Mouse (Mus musculus) urinary bladder, postnatal 14 days (tissue): ENCODE data around the gene Slc5a2.

Source experiments
- DNase-seq: peaks from one replicate; pipeline ENCODE4 v3.0.0; 2021; ENCODE audit warnings: low spot score

The Slc5a2 gene

GRCm38 (mm10) chr7:128251946-128252345 is 13.5 kb upstream of the Slc5a2 start:
- no peak for DNase-seq

- DNase-seq: no peak
These were observed 12.8 kb upstream of the Slc5a2 start for GRCm38 (mm10) chr7:128252609-128253008.

GRCm38 (mm10) chr7:128254978-128255377 is 10.5 kb upstream of the Slc5a2 start:
- no peak for DNase-seq

GRCm38 (mm10) chr7:128255757-128256156 is 9.7 kb upstream of the Slc5a2 start:
- DNase-seq: no peak

- DNase-seq: no peak
These were observed 8.6 kb upstream of the Slc5a2 start for GRCm38 (mm10) chr7:128256783-128257334.

- no peak for DNase-seq
These were observed 599 bp downstream of the Slc5a2 start for GRCm38 (mm10) chr7:128266056-128266455.

- no peak for DNase-seq
These were observed 1.9 kb downstream of the Slc5a2 start for GRCm38 (mm10) chr7:128267391-128267790.

GRCm38 (mm10) chr7:128267813-128268212 is 2.4 kb downstream of the Slc5a2 start:
- no peak for DNase-seq

- DNase-seq: no peak
These were observed 5.0 kb downstream of the Slc5a2 start for GRCm38 (mm10) chr7:128270431-128270850.

- no peak for DNase-seq
These were observed 6.0 kb downstream of the Slc5a2 start for GRCm38 (mm10) chr7:128271496-128271895.

- no peak for DNase-seq
These were observed 10.6 kb downstream of the Slc5a2 start for GRCm38 (mm10) chr7:128276051-128276450.

- no peak for DNase-seq
These were observed 14.3 kb downstream of the Slc5a2 start for GRCm38 (mm10) chr7:128279750-128280149.

GRCm38 (mm10) chr7:128281765-128282164 is 16.3 kb downstream of the Slc5a2 start:
- DNase-seq: no peak

- DNase-seq: no peak
These were observed 17.2 kb downstream of the Slc5a2 start for GRCm38 (mm10) chr7:128282532-128283244.

- no peak for DNase-seq
These were observed 18.6 kb downstream of the Slc5a2 start for GRCm38 (mm10) chr7:128284047-128284446.

- no peak for DNase-seq
These were observed 19.6 kb downstream of the Slc5a2 start for GRCm38 (mm10) chr7:128285060-128285459.

- DNase-seq: no peak
These were observed 23.6 kb downstream of the Slc5a2 start for GRCm38 (mm10) chr7:128288923-128289544.

- DNase-seq: no peak
These were observed 29.3 kb downstream of the Slc5a2 start for GRCm38 (mm10) chr7:128294785-128295184.

GRCm38 (mm10) chr7:128296514-128296913 is 31.1 kb downstream of the Slc5a2 start:
- DNase-seq: no peak

- no peak for DNase-seq
These were observed 31.8 kb downstream of the Slc5a2 start for GRCm38 (mm10) chr7:128297291-128297616.

GRCm38 (mm10) chr7:128297617-128298480 is 32.4 kb downstream of the Slc5a2 start, which contains the start of gene BC017158:
TSS of gene BC017158 (minus strand) at chr7:128298170.
- DNase-seq: peak; percentile 72
